Mouse (Mus musculus) kidney, adult 8-10 months (tissue): Measurements from ENCODE around the gene Dcaf1.

ENCODE experiments used
- DNase-seq, 2 experiments: peaks; one replicate each; pipeline ENCODE4 v3.0.0; 2022

Dcaf1 gene

GRCm38 (mm10) chr9:106881071-106881755, 59.5 kb downstream of the Dcaf1 start:
- DNase-seq = no peak

GRCm38 (mm10) chr9:106882176-106882575, 60.5 kb downstream of the Dcaf1 start:
- DNase-seq = no peak

- DNase-seq = no peak
These were observed 61.4 kb downstream of the Dcaf1 start for GRCm38 (mm10) chr9:106883085-106883484.

- no peak for DNase-seq
These were observed 62.6 kb downstream of the Dcaf1 start for GRCm38 (mm10) chr9:106884306-106884705.

- DNase-seq = no peak
These were observed 63.6 kb downstream of the Dcaf1 start for GRCm38 (mm10) chr9:106884996-106885900.

GRCm38 (mm10) chr9:106885901-106886731, 64.4 kb downstream of the Dcaf1 start:
- peak in 1 of 2 experiments; percentile 42 for DNase-seq

- DNase-seq = peak; percentile 98 to 99
These were observed 65.4 kb downstream of the Dcaf1 start, which contains the start of gene Rbm15b for GRCm38 (mm10) chr9:106886828-106887702. TSS of gene Rbm15b (minus strand) at chr9:106887428.

GRCm38 (mm10) chr9:106888346-106888745, 66.7 kb downstream of the Dcaf1 start:
- no peak for DNase-seq

GRCm38 (mm10) chr9:106889321-106889720, 67.6 kb downstream of the Dcaf1 start:
- no peak for DNase-seq

GRCm38 (mm10) chr9:106890496-106891240, 69.0 kb downstream of the Dcaf1 start:
- peak in 1 of 2 experiments; percentile 46 for DNase-seq

GRCm38 (mm10) chr9:106891341-106891741, 69.7 kb downstream of the Dcaf1 start:
- no peak for DNase-seq

- DNase-seq = peak; percentile 98 to 99
These were observed 70.3 kb downstream of the Dcaf1 start, which contains the start of gene Manf for GRCm38 (mm10) chr9:106891829-106892551. TSS of gene Manf (minus strand) at chr9:106891979.

- no peak for DNase-seq
These were observed 70.8 kb downstream of the Dcaf1 start for GRCm38 (mm10) chr9:106892552-106892875.

- DNase-seq = no peak
These were observed 71.7 kb downstream of the Dcaf1 start for GRCm38 (mm10) chr9:106893327-106893726.

GRCm38 (mm10) chr9:106898901-106899300, 77.2 kb downstream of the Dcaf1 start:
- no peak for DNase-seq

- no peak for DNase-seq
These were observed 79.9 kb downstream of the Dcaf1 start for GRCm38 (mm10) chr9:106901596-106901995.

GRCm38 (mm10) chr9:106903099-106903790, 81.6 kb downstream of the Dcaf1 start:
- DNase-seq = no peak

- peak in 1 of 2 experiments; percentile 40 for DNase-seq
These were observed 82.1 kb downstream of the Dcaf1 start for GRCm38 (mm10) chr9:106903791-106904134.

- DNase-seq = no peak
These were observed 84.9 kb downstream of the Dcaf1 start for GRCm38 (mm10) chr9:106906597-106906996.

- no peak for DNase-seq
These were observed 86.5 kb downstream of the Dcaf1 start for GRCm38 (mm10) chr9:106908174-106908573.
